Mouse (Mus musculus) WW6 (cell line): Measurements from ENCODE around the gene Kdelr3.

ENCODE experiments used
- DNase-seq: peaks from one replicate; pipeline ENCODE4 v3.0.0-alpha.2; 2013; ENCODE audit warnings: low read depth, low spot score

The Kdelr3 gene

DNA sequence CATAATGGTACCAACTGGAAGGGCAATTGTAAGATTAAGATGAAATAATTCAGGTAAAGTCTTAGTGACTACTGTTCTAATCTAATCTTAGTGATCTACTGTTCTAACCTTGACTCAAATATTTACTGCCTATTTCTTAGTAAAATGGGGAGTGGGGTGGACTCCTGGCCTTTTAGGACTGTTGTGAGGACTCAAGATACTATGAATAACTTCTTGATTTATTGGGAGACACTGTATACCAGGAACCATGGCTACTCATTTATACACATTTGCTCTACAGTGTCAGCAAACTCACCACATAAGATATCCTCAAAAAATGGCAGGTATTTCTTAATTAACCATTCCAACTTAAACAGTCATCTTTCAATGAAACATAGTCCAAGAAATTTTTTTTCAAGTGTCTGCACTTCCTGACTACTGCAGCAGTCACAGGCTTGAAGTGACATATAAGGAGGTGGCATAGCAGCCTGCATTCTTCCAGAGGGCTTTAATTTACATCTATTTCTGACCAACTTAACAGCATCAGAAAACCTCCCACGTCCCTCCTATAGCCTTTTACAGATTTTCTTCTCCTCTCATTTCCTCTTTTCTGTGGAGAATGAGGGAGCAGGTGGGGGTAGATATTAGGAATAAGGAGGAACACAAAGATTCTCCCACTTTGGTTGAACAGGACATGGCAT is 59.5 kb downstream of the Kdelr3 start:
- DNase-seq: no peak

DNA sequence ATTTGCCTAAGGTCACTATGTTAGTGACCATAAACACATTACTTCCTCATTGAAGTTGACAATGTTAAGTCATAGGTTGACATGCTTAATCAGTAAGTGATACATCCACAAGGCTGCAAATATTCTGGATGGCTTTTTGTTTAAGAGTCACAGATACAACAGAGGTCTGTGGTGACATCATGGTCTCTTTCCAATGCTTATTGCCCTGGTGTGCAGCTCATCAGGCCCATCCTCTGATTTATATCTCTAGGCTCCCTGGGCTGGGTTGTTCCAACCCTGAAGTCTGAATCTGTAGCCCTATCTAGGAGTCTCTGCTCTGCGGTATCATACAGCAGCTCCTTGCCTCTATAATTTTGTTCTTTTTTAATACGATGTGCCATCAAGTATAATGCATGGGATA is 60.7 kb downstream of the Kdelr3 start:
- no peak for DNase-seq
